Mouse (Mus musculus) cortical plate, adult 2 months (tissue): ENCODE measurements around the gene Phrf1. TPM values are rescaled to one million over a fixed set of nuclear protein-coding genes. Genes with fewer than 3 reads are reported as not detected.

ENCODE experiments used
- H3K27ac ChIP-seq: fragments of 200-500 bp; 2 replicates; pipeline ENCODE4 v1.5.1; 2012; ENCODE audit warnings: low read length, control low read depth, inconsistent platforms; ENCODE audit not compliant: insufficient read depth
- H3K4me1 ChIP-seq: fragments of 200-500 bp; 2 replicates; pipeline ENCODE4 v1.6.1; 2011; ENCODE audit warnings: low read length; ENCODE audit not compliant: control insufficient read depth, insufficient read depth
- H3K4me3 ChIP-seq: fragments of 200-500 bp; 2 replicates; pipeline ENCODE4 v1.5.1; 2011; ENCODE audit warnings: mild to moderate bottlenecking, low read length, control low read depth; ENCODE audit not compliant: insufficient read depth
- CTCF ChIP-seq: fragments of 200-500 bp; IDR thresholded peaks from 2 replicates; pipeline ENCODE4 v1.5.1; 2011; ENCODE audit warnings: mild to moderate bottlenecking, control low read depth, low read length; ENCODE audit not compliant: insufficient read depth; ENCODE audit errors: extremely low read depth
- POLR2A ChIP-seq: fragments of 200-500 bp; IDR thresholded peaks from 2 replicates; pipeline ENCODE4 v1.6.1; 2011; ENCODE audit warnings: mild to moderate bottlenecking, low read length, control low read depth; ENCODE audit not compliant: insufficient read depth; ENCODE audit errors: extremely low read depth
- polyA plus RNA-seq: library from polyadenylated mRNA; depleted of rRNA; stranded (reverse); fragments of >200 nt; gene quantifications from 2 replicates; pipeline ENCODE4 v1.2.3, GENCODE M21; 2012

Gene Phrf1
- polyA plus RNA-seq, 1 experiment = 26.0 TPM

DNA sequence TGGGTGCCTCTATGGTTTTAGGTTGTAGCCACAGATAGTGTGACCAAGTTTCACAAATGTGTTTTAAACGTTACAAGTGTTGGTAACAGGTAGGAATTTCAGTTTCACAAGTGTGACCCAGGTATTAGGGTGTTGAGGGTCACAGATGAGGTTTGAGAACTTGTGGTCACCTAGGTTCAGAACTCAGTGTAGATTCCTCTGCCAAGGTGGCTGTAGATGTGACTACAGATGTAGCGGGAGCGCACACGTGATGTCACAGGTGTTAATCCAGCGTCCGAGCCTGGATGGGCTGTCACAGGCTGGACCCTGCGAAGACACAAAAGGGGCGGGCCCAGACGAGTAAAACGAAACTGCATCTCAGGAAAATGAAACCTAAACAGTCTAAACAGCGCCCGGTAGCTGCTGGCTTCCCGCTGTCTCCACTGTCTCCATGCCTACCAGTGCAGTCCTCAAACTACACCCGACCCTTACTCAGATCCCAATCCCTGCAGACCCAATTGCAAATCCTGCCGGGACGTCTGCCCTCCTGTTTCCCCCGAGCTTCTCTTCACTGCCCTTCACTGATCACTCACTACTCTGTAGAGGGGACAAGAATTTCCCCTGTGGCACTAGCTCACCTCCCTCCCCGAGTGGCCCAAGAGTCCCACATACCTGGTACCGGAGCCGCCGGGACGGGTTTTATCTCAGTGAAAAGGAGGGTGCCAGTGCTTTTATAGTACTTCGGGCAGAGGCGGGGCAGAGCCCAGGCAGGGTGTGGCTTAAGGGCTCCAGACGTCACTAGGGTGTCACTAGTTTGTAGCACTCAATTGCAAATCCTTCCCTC is 37.4 kb downstream of the Phrf1 start, which contains the start of gene Irf7:
Gene Irf7 (minus strand): TSS at position 743 of the 823 bp plus-strand sequence.
- Histone ChIP-seq H3K4me1 (no peaks in the 10 kb centered on the region), H3K4me3 (peak within 1 kb of the TSS; percentile 71), H3K27ac (no peak within 1 kb of the TSS)
- TF ChIP-seq POLR2A (no peak), CTCF (no peak)

DNA sequence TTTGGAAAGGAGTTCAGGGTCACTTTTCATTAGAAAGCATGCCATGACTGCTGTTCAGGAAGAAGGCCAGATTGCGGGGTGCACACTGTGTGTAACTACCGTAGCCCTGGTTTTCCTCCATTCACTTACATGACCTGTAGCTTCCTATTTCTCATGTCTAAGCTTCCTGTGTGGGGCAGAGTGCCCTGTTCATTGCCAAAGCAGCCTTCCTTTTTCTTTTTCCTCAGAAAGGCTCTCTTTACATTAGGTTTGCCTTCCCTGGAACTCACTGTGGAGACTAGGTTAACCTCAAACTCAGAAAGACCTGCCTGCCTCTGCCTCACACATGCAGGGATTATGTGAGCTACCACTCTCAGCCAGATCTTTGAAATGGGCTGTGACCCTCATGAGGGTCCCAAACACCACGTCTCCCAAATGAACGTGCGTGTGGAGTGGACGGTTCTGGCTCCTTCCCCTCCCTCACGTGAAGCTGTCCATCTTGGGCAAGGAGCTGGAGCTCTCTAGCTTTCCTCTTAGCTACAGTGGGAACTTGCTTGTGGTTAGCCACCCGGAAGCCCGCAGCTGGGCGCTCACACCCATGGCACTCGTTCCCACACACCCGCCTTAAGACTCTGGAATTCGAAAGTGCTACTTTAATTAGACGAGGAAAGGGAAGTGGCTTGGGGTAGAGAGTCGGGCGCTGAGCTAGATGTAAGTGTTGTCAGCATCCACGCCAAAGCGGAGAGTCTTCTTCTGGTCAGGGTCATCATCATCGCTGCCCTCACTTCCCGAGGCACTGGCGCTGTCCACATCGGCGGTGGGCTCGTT is 40.1 kb downstream of the Phrf1 start:
- Histone ChIP-seq H3K4me3 (no peak overlapping the region), H3K4me1 (no peaks in the 10 kb centered on the region), H3K27ac (no peak overlapping the region)
- TF ChIP-seq CTCF = no peak
- TF ChIP-seq POLR2A = no peak

DNA sequence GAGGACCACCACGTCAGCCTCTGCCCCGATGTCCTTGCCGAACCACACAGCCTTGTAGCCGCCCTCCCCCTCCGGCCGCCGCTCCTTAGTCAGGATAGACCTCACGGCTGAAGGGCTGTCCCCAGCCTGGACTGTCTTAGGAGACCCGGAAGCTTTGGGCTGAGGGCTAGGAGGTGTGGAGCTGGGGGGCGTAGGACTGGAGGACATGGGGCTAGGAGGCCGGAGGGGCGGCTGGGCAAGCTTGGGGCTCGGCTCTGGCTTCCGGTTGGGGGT is 40.6 kb downstream of the Phrf1 start:
- Histone ChIP-seq H3K4me1 (no peaks in the 10 kb centered on the region), H3K4me3 (no peak overlapping the region), H3K27ac (no peak overlapping the region)
- TF ChIP-seq POLR2A = no peak
- TF ChIP-seq CTCF = no peak

DNA sequence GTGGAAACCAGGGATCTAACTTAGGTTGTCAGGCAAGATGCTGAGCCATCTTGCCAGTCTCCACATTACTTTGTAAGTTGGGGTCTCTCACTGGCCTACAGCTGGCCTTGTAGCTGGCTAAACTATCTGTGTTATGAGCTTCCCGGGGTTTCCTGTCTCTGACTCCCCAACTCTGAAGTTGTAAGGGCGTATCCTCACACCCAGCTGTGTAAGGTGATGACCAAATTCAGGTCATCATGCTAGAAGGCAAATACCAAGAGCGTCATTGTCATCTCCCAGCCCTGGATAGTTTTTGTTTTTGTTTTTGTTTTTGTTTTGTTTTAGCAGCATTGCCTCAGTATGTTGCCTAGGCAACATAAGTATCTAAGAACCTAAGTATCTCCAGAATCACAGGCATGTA is 42.0 kb downstream of the Phrf1 start:
- Histone ChIP-seq H3K27ac (no peak overlapping the region), H3K4me3 (no peak overlapping the region), H3K4me1 (no peaks in the 10 kb centered on the region)
- TF ChIP-seq POLR2A = no peak
- no peak for TF ChIP-seq CTCF

DNA sequence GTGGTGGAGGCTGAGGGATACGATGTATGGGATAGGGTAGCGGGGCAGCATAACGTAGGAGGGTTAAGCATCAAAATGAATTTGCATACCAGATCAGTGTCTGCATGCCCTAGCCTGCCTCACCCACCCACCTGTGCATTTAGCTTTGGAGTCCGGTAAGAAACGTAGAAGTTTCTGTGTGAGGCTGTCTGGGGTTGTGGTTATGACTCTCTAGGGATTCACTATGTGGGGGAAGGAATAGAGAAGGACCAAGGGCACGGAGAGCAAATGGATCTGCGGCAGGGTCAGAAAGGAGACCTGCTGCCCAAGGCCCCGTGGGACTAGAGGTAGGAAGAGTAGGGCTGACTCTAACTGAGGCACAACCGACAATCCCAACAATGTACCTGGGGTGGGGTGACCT is 46.8 kb downstream of the Phrf1 start:
- no peak overlapping the region for H3K4me3 ChIP-seq
- no peak for TF ChIP-seq POLR2A
- TF ChIP-seq CTCF = no peak

DNA sequence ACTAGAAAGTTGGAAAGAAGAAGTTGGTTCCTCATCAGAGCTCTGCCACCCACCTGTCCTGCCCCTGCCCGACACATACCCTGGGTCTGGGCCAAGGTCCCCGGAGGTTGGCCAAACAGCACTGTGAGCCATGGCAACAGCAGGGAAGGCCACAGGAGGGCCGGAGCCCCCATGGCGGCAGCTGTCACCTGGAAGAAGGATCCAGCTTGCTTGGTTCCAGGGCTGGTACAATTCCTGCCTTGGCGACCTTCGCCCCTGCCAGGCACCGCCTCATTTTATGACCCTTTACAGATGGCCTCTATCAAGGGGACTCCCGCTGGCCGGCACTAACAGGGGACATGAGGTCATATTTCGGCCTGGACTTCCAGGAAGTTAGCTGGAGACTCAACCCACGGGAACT is 48.0 kb downstream of the Phrf1 start, which contains the start of gene Cdhr5:
Gene Cdhr5 (minus strand): TSS at position 241 of the 400 bp plus-strand sequence.
- no peak within 1 kb of the TSS for H3K4me3 ChIP-seq
- H3K4me1 ChIP-seq = no peaks in the 10 kb centered on the region
- TF ChIP-seq POLR2A (no peak), CTCF (no peak)
- no peak within 1 kb of the TSS for H3K27ac ChIP-seq

More for the DNA sequence above, 46.8 kb downstream of the Phrf1 start:
- H3K4me1 ChIP-seq = no peaks in the 10 kb centered on the region
- no peak overlapping the region for H3K27ac ChIP-seq

DNA sequence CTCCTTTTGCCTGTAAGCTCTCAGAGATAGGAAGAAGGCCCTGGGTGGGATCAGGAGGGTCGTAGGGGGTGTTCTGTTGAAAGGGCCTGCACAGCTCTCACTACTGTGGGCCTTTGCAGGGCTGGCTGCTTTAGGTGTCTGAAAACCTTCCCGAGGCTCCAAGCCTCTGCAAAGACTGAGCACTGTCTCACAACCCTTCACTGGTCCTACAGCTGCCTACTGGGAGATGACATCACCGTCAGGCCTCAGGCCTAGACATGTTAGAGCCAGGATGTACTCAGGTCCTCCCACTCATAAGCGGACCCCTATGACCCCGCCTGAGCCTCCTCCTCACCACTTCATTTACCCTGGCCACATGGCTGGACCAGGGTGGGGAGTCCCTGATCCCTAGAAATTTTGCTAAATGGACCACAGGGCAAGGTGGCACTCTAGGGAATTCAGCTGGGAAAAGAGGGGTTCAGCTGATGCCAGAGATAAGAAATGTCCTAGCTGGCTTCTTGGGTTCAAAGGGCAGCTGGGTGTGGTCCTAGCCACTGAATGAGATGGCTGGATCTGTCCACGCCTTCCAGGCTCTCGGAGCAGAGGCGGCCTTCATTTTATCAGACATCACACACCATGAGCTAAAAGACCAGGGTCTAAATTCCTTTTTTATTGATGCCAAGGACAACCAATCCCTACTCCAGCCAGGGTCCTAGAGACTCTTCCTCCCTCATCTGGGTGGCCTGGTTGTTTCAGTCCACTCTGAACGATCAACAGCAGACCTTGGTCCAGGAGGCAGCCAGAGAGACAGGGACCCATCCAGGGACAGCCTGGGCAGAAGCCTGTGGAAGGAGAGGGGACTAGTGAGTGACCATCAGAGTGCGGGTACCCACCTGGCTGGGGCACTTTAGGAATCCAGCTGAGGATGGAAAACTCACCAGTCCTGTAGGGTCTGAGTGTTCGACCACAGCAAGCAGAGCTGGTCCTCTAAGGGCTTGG is 49.4 kb downstream of the Phrf1 start:
- H3K4me1 ChIP-seq = no peaks in the 10 kb centered on the region
- no peak overlapping the region for H3K4me3 ChIP-seq
- no peak overlapping the region for H3K27ac ChIP-seq
- TF ChIP-seq POLR2A = no peak
- TF ChIP-seq CTCF = no peak

DNA sequence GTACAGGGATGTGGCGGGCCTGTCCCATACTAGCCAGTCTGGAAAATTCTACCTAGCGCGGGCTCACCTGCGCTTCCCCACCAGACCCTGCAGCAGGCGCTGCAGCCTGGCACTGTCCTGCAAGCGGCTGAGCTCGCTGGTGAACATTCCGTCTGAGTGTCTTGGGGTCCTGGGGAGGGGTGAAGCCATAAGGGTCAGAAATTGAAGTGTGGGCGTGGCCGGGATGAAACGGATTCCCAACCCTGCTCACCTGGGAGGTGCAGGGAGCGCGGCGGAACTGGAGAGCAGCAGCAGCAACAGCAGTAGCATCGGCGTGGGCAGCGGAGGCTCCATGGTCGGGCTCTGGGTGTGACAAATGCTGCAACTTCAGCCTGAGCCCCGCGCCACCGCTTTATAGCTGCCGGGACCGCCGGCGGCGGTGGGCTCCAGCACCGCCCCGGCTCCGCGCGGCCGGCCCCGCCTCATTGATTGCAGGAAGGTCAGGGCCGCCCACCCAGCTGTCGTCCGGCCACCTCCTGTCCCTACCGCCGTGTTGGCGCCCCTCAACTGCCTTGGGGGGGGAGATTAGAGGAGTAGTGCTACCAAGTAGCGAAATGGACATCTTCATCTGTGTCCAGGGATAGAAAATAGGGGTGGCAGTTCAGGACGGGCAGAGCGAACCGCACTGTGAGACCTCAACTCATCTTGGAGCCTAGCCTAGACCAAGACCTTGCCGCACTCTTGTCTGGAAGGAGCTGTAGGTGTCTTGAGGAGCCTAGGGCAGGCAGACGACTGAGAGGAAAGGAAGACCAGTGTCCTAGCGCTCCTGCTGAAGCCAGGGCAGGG is 50.4 kb downstream of the Phrf1 start, which contains the start of gene Sct:
Gene Sct (minus strand): TSS at position 368 of the 825 bp plus-strand sequence.
- H3K4me3 ChIP-seq = peak within 1 kb of the TSS; percentile 25
- no peaks in the 10 kb centered on the region for H3K4me1 ChIP-seq
- TF ChIP-seq CTCF (peak; percentile 27; the same call in 1 of the 2 replicates), POLR2A (no peak)
- H3K27ac ChIP-seq = no peak within 1 kb of the TSS

DNA sequence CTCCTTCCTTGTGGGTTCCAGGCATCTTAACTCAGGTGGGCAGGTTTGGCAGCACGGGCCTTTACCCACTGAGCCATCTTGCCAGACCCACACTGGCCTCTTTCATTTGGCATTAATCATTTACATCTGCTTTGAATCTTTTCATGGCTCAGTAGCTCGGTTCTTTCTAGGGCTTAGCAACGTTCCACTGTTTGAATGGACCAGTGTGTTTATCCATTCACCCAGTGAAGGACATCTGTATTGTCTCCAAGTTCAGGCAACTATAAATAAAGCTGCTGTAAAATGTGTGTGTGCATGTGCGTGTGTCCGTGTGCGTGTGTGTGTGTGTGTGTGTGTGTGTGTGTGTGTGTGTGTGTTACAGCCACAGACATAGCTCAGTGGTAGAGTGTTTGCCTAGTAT is 52.9 kb downstream of the Phrf1 start:
- no peaks in the 10 kb centered on the region for H3K4me1 ChIP-seq
- no peak overlapping the region for H3K27ac ChIP-seq
- H3K4me3 ChIP-seq = no peak overlapping the region
- TF ChIP-seq CTCF = no peak
- TF ChIP-seq POLR2A = no peak

DNA sequence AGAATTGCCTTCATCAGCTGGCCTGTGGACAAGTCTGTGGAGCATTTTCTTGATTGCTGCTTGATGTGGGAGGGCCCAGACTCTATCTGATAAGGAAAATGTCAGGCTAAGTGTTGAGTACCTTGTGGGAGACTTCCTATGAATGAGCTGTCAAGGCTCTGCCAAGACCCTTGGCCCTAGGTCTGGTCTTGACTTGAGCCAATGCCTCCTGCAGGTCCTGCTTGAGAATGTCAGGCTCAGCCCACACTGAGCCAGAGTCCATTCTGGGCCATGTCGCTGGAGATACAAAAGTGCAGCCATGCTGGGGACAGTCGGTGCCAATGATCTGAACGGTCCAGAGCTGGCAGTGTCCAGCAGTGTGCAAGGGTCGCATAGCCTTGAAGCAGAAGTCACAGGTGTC is 54.2 kb downstream of the Phrf1 start:
- Histone ChIP-seq H3K4me3 (no peak overlapping the region), H3K4me1 (no peaks in the 10 kb centered on the region), H3K27ac (no peak overlapping the region)
- TF ChIP-seq CTCF (no peak), POLR2A (no peak)
